Mouse (Mus musculus) bone marrow, adult 2 months (tissue): ENCODE measurements at regions not wholly inside any gene's neighbourhood (a gene's known extent, or its start where the extent isn't known, plus 50 kb on each side); places are given as distances from the start of the nearest gene placed in this dataset.
"Not testable (repeated sequence)": the region's sequence is repeated elsewhere in the genome, so short reads cannot be mapped to it uniquely, and the experiment has no call there.

Source experiments
- H3K27ac ChIP-seq: fragments of 200-500 bp; 2 replicates; pipeline ENCODE4 v1.5.1; 2012; ENCODE audit warnings: low read depth, mild to moderate bottlenecking, control low read depth, inconsistent platforms, low read length; ENCODE audit not compliant: control insufficient read depth, poor library complexity, insufficient read depth
- H3K4me1 ChIP-seq: fragments of 200-500 bp; 2 replicates; pipeline ENCODE4 v1.6.1; 2011; ENCODE audit warnings: low read length; ENCODE audit not compliant: control insufficient read depth, insufficient read depth
- H3K4me3 ChIP-seq: fragments of 200-500 bp; replicated peaks from 2 replicates; pipeline ENCODE3; 2011; ENCODE audit warnings: mild to moderate bottlenecking, low read depth, low read length, control low read depth; ENCODE audit not compliant: control insufficient read depth
- CTCF ChIP-seq: fragments of 200-500 bp; IDR thresholded peaks from 2 replicates; pipeline ENCODE4 v1.5.1; 2011; ENCODE audit warnings: low read length, control low read depth; ENCODE audit not compliant: control insufficient read depth, insufficient read depth
- POLR2A ChIP-seq: fragments of 200-500 bp; IDR thresholded peaks from 2 replicates; pipeline ENCODE4 v1.6.1; 2011; ENCODE audit warnings: low read depth, mild to moderate bottlenecking, control low read depth, low read length, borderline replicate concordance; ENCODE audit not compliant: control insufficient read depth
- WGBS: fragments of 180-500 bp; shearing (Covaris S2); methylation state at CpG from one replicate; pipeline ENCODE4 v1.1.7; 2018; 5-methylcytosine and 5-hydroxymethylcytosine counted together

- no peak overlapping the region for H3K27ac ChIP-seq
- H3K4me3 ChIP-seq, result no peak overlapping the region
- no peaks in the 10 kb centered on the region for H3K4me1 ChIP-seq
- TF ChIP-seq CTCF (no peak), POLR2A (no peak)
Observed at GRCm38 (mm10) chr1:16904690-16905089, 811.6 kb upstream of the 4930444P10Rik start.

- not testable (repeated sequence) for H3K4me1 ChIP-seq, H3K4me3 ChIP-seq, H3K27ac ChIP-seq
- 72% methylated on average over 3 of the region's 3 CpGs for WGBS
Observed at GRCm38 (mm10) chr1:16868383-16868782, 775.3 kb upstream of the 4930444P10Rik start.

GRCm38 (mm10) chr1:16867086-16867835 is 774.1 kb upstream of the 4930444P10Rik start:
- not testable (repeated sequence) for H3K27ac ChIP-seq, H3K4me3 ChIP-seq, H3K4me1 ChIP-seq
- WGBS, result 71% methylated on average over 6 of the region's 6 CpGs

DNA sequence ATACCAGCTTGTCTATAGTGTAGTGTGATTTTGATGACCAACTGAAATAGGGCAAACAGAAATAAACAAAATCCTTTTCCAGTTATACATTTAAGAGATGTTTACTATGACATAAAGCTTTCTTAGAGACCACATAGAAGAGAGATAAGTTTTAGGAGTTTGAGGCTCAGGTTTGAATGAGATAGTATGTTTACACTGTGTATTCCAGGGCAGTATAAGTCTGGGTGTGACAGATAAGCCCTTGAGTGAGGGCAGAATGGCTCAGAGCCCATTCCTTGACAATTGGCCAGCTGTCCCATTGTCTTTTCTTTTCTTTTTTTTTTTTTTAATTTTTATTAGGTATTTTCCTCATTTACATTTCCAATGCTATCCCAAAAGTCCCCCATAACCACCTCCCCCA is 744.0 kb upstream of the 4930444P10Rik start:
- TF ChIP-seq POLR2A, result no peak
- Histone ChIP-seq H3K4me1 (no peaks in the 10 kb centered on the region), H3K4me3 (no peak overlapping the region), H3K27ac (no peak overlapping the region)

- WGBS, result 73% methylated on average over 4 of the region's 4 CpGs
- not testable (repeated sequence) for H3K4me3 ChIP-seq, H3K27ac ChIP-seq, H3K4me1 ChIP-seq
Observed at GRCm38 (mm10) chr1:16824709-16825108, 731.6 kb upstream of the 4930444P10Rik start.

GRCm38 (mm10) chr1:16824057-16824456 is 730.9 kb upstream of the 4930444P10Rik start:
- Histone ChIP-seq H3K4me1 (no peaks in the 10 kb centered on the region), H3K4me3 (no peak overlapping the region), H3K27ac (no peak overlapping the region)
- TF ChIP-seq POLR2A, result no peak
- TF ChIP-seq CTCF, result no peak
- 65% methylated on average over 3 of the region's 3 CpGs for WGBS

DNA sequence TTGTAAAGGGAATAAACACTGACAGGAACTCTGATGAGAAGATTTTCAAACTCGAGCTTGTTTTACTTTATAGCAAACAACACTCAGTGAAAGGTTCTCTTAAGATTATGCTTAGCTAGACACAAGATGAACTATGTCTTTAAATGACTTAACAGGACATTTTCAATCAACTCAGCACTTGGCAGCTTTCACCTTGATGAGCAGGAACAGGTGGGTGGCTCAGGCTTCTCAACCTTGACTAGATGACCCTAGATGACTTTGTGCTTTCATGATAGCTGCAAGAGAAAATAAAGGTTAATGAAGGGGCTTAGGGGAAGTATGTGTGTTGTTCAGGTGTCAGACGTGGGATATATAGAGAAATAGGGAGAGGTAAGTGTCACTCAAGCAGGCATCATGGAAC is 728.1 kb upstream of the 4930444P10Rik start:
- 56% methylated on average over 2 of the region's 2 CpGs for WGBS
- TF ChIP-seq POLR2A, result no peak
- no peak for TF ChIP-seq CTCF
- no peaks in the 10 kb centered on the region for H3K4me1 ChIP-seq
- no peak overlapping the region for H3K4me3 ChIP-seq
- no peak overlapping the region for H3K27ac ChIP-seq

- Histone ChIP-seq H3K4me3 (no peak overlapping the region), H3K27ac (no peak overlapping the region), H3K4me1 (no peaks in the 10 kb centered on the region)
- 86% methylated on average over 7 of the region's 7 CpGs for WGBS
- TF ChIP-seq POLR2A (no peak), CTCF (no peak)
Observed at GRCm38 (mm10) chr1:16816572-16816971, 723.4 kb upstream of the 4930444P10Rik start.

DNA sequence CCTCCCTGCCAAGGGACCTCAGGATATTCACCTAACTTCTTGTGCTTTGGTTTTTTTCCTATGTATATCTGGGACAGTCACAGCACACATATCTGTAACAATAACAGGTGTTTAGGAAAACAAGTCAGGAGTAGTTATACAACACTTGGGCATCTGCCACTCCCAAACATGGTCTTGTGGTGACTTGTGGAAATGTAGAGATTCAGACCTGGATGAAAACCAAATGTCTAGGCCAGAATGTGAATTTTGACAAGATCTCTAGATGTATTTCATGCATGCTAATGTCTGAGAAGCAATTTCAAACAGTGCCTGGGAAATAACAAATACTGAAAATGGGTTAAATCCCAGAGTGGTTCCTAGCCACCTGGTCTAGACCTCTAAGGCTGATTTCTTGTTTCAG is 722.6 kb upstream of the 4930444P10Rik start:
- H3K4me1 ChIP-seq, result no peaks in the 10 kb centered on the region
- H3K4me3 ChIP-seq, result no peak overlapping the region
- TF ChIP-seq POLR2A, result no peak
- no peak for TF ChIP-seq CTCF
- H3K27ac ChIP-seq, result no peak overlapping the region
